Mouse (Mus musculus): ENCODE data around the gene Amy2a1.
"Not testable (repeated sequence)": the region's sequence is repeated elsewhere in the genome, so short reads cannot be mapped to it uniquely, and the experiment has no call there.

Amy2a1 gene

GRCm38 (mm10) chr3:113532328-113532727, at the start of gene Amy2a1:
Gene Amy2a1, minus strand, starts transcription at chr3:113532428.
- DNase-seq (ENCODE audit: low spot score), result not testable (repeated sequence)

- DNase-seq (ENCODE audit: low spot score), result no peak
These were observed 42.4 kb upstream of the Amy2a1 start for GRCm38 (mm10) chr3:113574578-113574977.

GRCm38 (mm10) chr3:113574138-113574537, 41.9 kb upstream of the Amy2a1 start:
- no peak for DNase-seq (ENCODE audit: low spot score)

- no peak for DNase-seq (ENCODE audit: low spot score)
These were observed 39.9 kb upstream of the Amy2a1 start for GRCm38 (mm10) chr3:113572158-113572557.

GRCm38 (mm10) chr3:113539692-113540091, 7.5 kb upstream of the Amy2a1 start:
- no peak for DNase-seq (ENCODE audit: low spot score)

All from urinary bladder, postnatal 10 days (tissue).